Mouse (Mus musculus) MEL (cell line): ENCODE measurements around the gene Reln. TPM values are rescaled to one million over a fixed set of nuclear protein-coding genes. Genes with fewer than 3 reads are reported as not detected.

ENCODE experiments used
- DNase-seq: peaks from one replicate; pipeline ENCODE4 v3.0.0; 2011; ENCODE audit warnings: low read depth, low spot score
- H3K27ac ChIP-seq: 2 replicates; pipeline ENCODE4 v1.5.1; 2012; ENCODE audit warnings: low read depth, mild to moderate bottlenecking, control low read depth, low read length, moderate library complexity; ENCODE audit not compliant: control insufficient read depth
- H3K27me3 ChIP-seq, 2 experiments: fragments of 150-350 bp in 1 of 2; sonication (generic) in 1 of 2; 2 replicates each; pipeline ENCODE4 v1.6.1; 2012; ENCODE audit warnings: low read length in 2 of 2, mild to moderate bottlenecking in 2 of 2, improper control_type of control experiment in 1 of 2, moderate library complexity in 1 of 2; ENCODE audit not compliant: insufficient read depth in 2 of 2, control insufficient read depth in 1 of 2
- H3K36me3 ChIP-seq, 2 experiments: 2 replicates each; pipeline ENCODE4 v1.6.1; 2012 to 2014; ENCODE audit warnings: low read length in 2 of 2, improper control_type of control experiment in 1 of 2, inconsistent platforms in 1 of 2, mild to moderate bottlenecking in 1 of 2; ENCODE audit not compliant: insufficient read depth in 2 of 2, control insufficient read depth in 1 of 2
- H3K4me1 ChIP-seq, 2 experiments: fragments of 150-350 bp in 1 of 2; sonication (generic) in 1 of 2; 2 replicates each; pipeline ENCODE4 v1.6.1; 2012; ENCODE audit warnings: low read length in 2 of 2, improper control_type of control experiment in 1 of 2, mild to moderate bottlenecking in 1 of 2; ENCODE audit not compliant: insufficient read depth in 2 of 2, control insufficient read depth in 1 of 2
- H3K4me3 ChIP-seq, 2 experiments: fragments of 150-350 bp in 1 of 2; sonication (generic) in 1 of 2; 2 replicates each; pipeline ENCODE4 v1.5.1; 2012; ENCODE audit warnings: low read depth in 2 of 2, low read length in 2 of 2, mild to moderate bottlenecking in 2 of 2, moderate library complexity in 2 of 2, control low read depth in 1 of 2, improper control_type of control experiment in 1 of 2; ENCODE audit not compliant: control insufficient read depth in 1 of 2, insufficient read depth in 1 of 2
- H3K79me2 ChIP-seq: 2 replicates; pipeline ENCODE4 v1.6.1; 2012; ENCODE audit warnings: mild to moderate bottlenecking, low read length, moderate library complexity; ENCODE audit not compliant: control insufficient read depth, poor library complexity, insufficient read depth
- H3K9ac ChIP-seq: 2 replicates; pipeline ENCODE4 v1.6.1; 2012; ENCODE audit warnings: low read depth, mild to moderate bottlenecking, control low read depth, low read length, moderate library complexity; ENCODE audit not compliant: control insufficient read depth, poor library complexity, severe bottlenecking
- H3K9me3 ChIP-seq: fragments of 150-350 bp; sonication (generic); replicated peaks from 2 replicates; pipeline ENCODE4 v1.6.1; 2012; ENCODE audit warnings: mild to moderate bottlenecking, low read length, improper control_type of control experiment, moderate library complexity; ENCODE audit not compliant: insufficient read depth
- BHLHE40 ChIP-seq: IDR thresholded peaks from 2 replicates; pipeline ENCODE4 v1.6.1; 2012; ENCODE audit warnings: low read depth, mild to moderate bottlenecking, inconsistent platforms, low read length, improper control_type of control experiment, borderline replicate concordance
- CHD1 ChIP-seq: IDR thresholded peaks from 2 replicates; pipeline ENCODE4 v1.6.1; 2012; ENCODE audit warnings: low read depth, mild to moderate bottlenecking, inconsistent platforms, low read length, improper control_type of control experiment
- CHD2 ChIP-seq: IDR thresholded peaks from 2 replicates; pipeline ENCODE4 v1.6.1; 2011; ENCODE audit warnings: low read length, improper control_type of control experiment
- CTCF ChIP-seq, 3 experiments: IDR thresholded peaks in 2 of 3; conservative IDR thresholded peaks in 1 of 3; 2 replicates each; pipeline ENCODE4 v1.5.1; 2011 to 2012; ENCODE audit warnings: low read length in 3 of 3, low read depth in 2 of 3, mild to moderate bottlenecking in 2 of 3, improper control_type of control experiment in 1 of 3, inconsistent platforms in 1 of 3, mixed read lengths in 1 of 3, moderate library complexity in 1 of 3; ENCODE audit not compliant: control insufficient read depth in 1 of 3, insufficient read depth in 1 of 3, poor library complexity in 1 of 3, severe bottlenecking in 1 of 3
- E2F4 ChIP-seq: IDR thresholded peaks from 2 replicates; pipeline ENCODE4 v1.6.1; 2011; ENCODE audit warnings: low read depth, low read length, improper control_type of control experiment, borderline replicate concordance
- EP300 ChIP-seq, 2 experiments: IDR thresholded peaks; 2 replicates each; pipeline ENCODE4 v1.6.1; 2011; ENCODE audit warnings: improper control_type of control experiment in 2 of 2, low read length in 2 of 2, low read depth in 1 of 2, mild to moderate bottlenecking in 1 of 2
- ETS1 ChIP-seq: IDR thresholded peaks from 2 replicates; pipeline ENCODE4 v1.6.1; 2012; ENCODE audit warnings: low read depth, mild to moderate bottlenecking, inconsistent platforms, low read length, improper control_type of control experiment, moderate library complexity
- HCFC1 ChIP-seq: IDR thresholded peaks from 2 replicates; pipeline ENCODE4 v1.6.1; 2012; ENCODE audit warnings: low read depth, mild to moderate bottlenecking, inconsistent platforms, low read length, improper control_type of control experiment, moderate library complexity
- JUND ChIP-seq: IDR thresholded peaks from 2 replicates; pipeline ENCODE4 v1.6.1; 2011; ENCODE audit warnings: low read depth, mild to moderate bottlenecking, improper control_type of control experiment, low read length
- MAZ ChIP-seq: IDR thresholded peaks from 2 replicates; pipeline ENCODE4 v1.6.1; 2012; ENCODE audit warnings: low read depth, mild to moderate bottlenecking, inconsistent platforms, low read length, improper control_type of control experiment
- MEF2A ChIP-seq: IDR thresholded peaks from 2 replicates; pipeline ENCODE4 v1.6.1; 2014; ENCODE audit warnings: low read depth, mild to moderate bottlenecking, inconsistent platforms, low read length, improper control_type of control experiment; ENCODE audit not compliant: poor library complexity, insufficient replicate concordance, severe bottlenecking; ENCODE audit errors: extremely low read depth
- MYC ChIP-seq: IDR thresholded peaks from 2 replicates; pipeline ENCODE4 v1.6.1; 2011; ENCODE audit warnings: low read depth, mild to moderate bottlenecking, low read length, improper control_type of control experiment, moderate library complexity
- NRF1 ChIP-seq: IDR thresholded peaks from 2 replicates; pipeline ENCODE4 v1.6.1; 2014; ENCODE audit warnings: low read depth, mild to moderate bottlenecking, inconsistent platforms, low read length, improper control_type of control experiment, moderate library complexity; ENCODE audit not compliant: poor library complexity, insufficient read depth, severe bottlenecking
- POLR2A ChIP-seq, 2 experiments: IDR thresholded peaks; 2 replicates each; pipeline ENCODE4 v1.6.1; 2011 to 2012; ENCODE audit warnings: low read length in 2 of 2, mild to moderate bottlenecking in 2 of 2, control low read depth in 1 of 2, improper control_type of control experiment in 1 of 2, low read depth in 1 of 2, moderate library complexity in 1 of 2; ENCODE audit not compliant: control insufficient read depth in 1 of 2, insufficient read depth in 1 of 2, poor library complexity in 1 of 2
- POLR2AphosphoS2 ChIP-seq: IDR thresholded peaks from 2 replicates; pipeline ENCODE4 v1.6.1; 2011; ENCODE audit warnings: low read length, improper control_type of control experiment
- SIN3A ChIP-seq: IDR thresholded peaks from 2 replicates; pipeline ENCODE4 v1.6.1; 2012; ENCODE audit warnings: low read length, improper control_type of control experiment, inconsistent platforms
- SMC3 ChIP-seq: IDR thresholded peaks from 2 replicates; pipeline ENCODE4 v1.6.1; 2011; ENCODE audit warnings: low read depth, low read length, improper control_type of control experiment
- TAL1 ChIP-seq: IDR thresholded peaks from 2 replicates; pipeline ENCODE4 v1.6.1; 2012; ENCODE audit warnings: mild to moderate bottlenecking, inconsistent platforms, low read length, moderate library complexity, mixed read lengths
- USF1 ChIP-seq: IDR thresholded peaks from 2 replicates; pipeline ENCODE4 v1.6.1; 2014; ENCODE audit warnings: low read depth, mild to moderate bottlenecking, inconsistent platforms, low read length, improper control_type of control experiment, moderate library complexity
- USF2 ChIP-seq, 2 experiments: IDR thresholded peaks; 2 replicates each; pipeline ENCODE4 v1.6.1; 2011 to 2012; ENCODE audit warnings: improper control_type of control experiment in 2 of 2, low read length in 2 of 2, borderline replicate concordance in 1 of 2, inconsistent platforms in 1 of 2, low read depth in 1 of 2, mild to moderate bottlenecking in 1 of 2; ENCODE audit not compliant: insufficient read depth in 1 of 2
- ZC3H11A ChIP-seq: IDR thresholded peaks from 2 replicates; pipeline ENCODE4 v1.6.1; 2012; ENCODE audit warnings: low read depth, mild to moderate bottlenecking, inconsistent platforms, low read length, improper control_type of control experiment
- ZNF384 ChIP-seq: IDR thresholded peaks from 2 replicates; pipeline ENCODE4 v1.6.1; 2012; ENCODE audit warnings: low read depth, mild to moderate bottlenecking, inconsistent platforms, low read length, improper control_type of control experiment
- polyA plus RNA-seq, 2 experiments: library from polyadenylated mRNA; stranded (reverse) in 1 of 2; unstranded in 1 of 2; fragments of >175 nt in 1 of 2; fragments of >200 nt in 1 of 2; gene quantifications; 2 replicates each; pipeline versions ENCODE4 v1.2.1 to v1.2.4; 2012; ENCODE audit warnings: low replicate concordance in 2 of 2, low read depth in 1 of 2; ENCODE audit not compliant: insufficient read length in 2 of 2, insufficient read depth in 1 of 2, missing spikeins in 1 of 2
- total RNA-seq: library from RNA; depleted of rRNA; stranded (reverse); fragments of 300-350 nt; gene quantifications from 2 replicates; pipeline ENCODE4 v1.2.3, GENCODE M21; 2012

Reln gene
- total and polyA plus RNA-seq, 3 experiments = not detected

- no peak overlapping the region for H3K4me3 ChIP-seq
- no peak overlapping the region for H3K9ac ChIP-seq
- H3K79me2 ChIP-seq = no peaks in the 10 kb centered on the region
- no peak overlapping the region for H3K27ac ChIP-seq
- H3K36me3 ChIP-seq = no peaks in the 10 kb centered on the region
- DNase-seq = no peak
- no peaks in the 10 kb centered on the region for H3K9me3 ChIP-seq
- H3K27me3 ChIP-seq = no peaks in the 10 kb centered on the region
- TF ChIP-seq TAL1 (no peak), NRF1 (no peak), SIN3A (no peak), USF1 (no peak), ZNF384 (no peak), HCFC1 (no peak), MEF2A (no peak), MAZ (no peak), EP300 (IDR thresholded peaks at IDR 0.05; ENCODE audit: low read depth in 1 of 2, low read length in 2 of 2) (no peak), CHD2 (no peak)
- H3K4me1 ChIP-seq = no peaks in the 10 kb centered on the region
Observed at GRCm38 (mm10) chr5:22158754-22159153, 185.7 kb downstream of the Reln start.

- H3K36me3 ChIP-seq = no peaks in the 10 kb centered on the region
- no peak overlapping the region for H3K4me3 ChIP-seq
- H3K9me3 ChIP-seq = no peaks in the 10 kb centered on the region
- H3K9ac ChIP-seq = no peak overlapping the region
- no peaks in the 10 kb centered on the region for H3K4me1 ChIP-seq
- no peak for DNase-seq
- no peaks in the 10 kb centered on the region for H3K27me3 ChIP-seq
- TF ChIP-seq POLR2A (IDR thresholded peaks at IDR 0.05; ENCODE audit: control insufficient read depth in 1 of 2, insufficient read depth in 1 of 2, low read depth in 1 of 2, low read length in 2 of 2, poor library complexity in 1 of 2) (no peak), BHLHE40 (no peak), ZNF384 (no peak), TAL1 (no peak), ETS1 (no peak), MYC (no peak), CHD2 (no peak), MEF2A (no peak), ZC3H11A (no peak), CTCF (IDR thresholded peaks at IDR 0.05 in 2 of 3, conservative IDR thresholded peaks at IDR 0.05 in 1 of 3; ENCODE audit: control insufficient read depth in 1 of 3, insufficient read depth in 1 of 3, low read depth in 2 of 3, low read length in 3 of 3, poor library complexity in 1 of 3, severe bottlenecking in 1 of 3) (no peak), HCFC1 (no peak), POLR2AphosphoS2 (no peak), JUND (no peak), SMC3 (no peak), E2F4 (no peak), CHD1 (no peak), USF2 (IDR thresholded peaks at IDR 0.05; ENCODE audit: borderline replicate concordance in 1 of 2, insufficient read depth in 1 of 2, low read depth in 1 of 2, low read length in 2 of 2) (no peak)
- no peak overlapping the region for H3K27ac ChIP-seq
- H3K79me2 ChIP-seq = no peaks in the 10 kb centered on the region
Observed at GRCm38 (mm10) chr5:22153601-22154000, 190.9 kb downstream of the Reln start.
